Mouse (Mus musculus): ENCODE measurements around the gene Tjp1.

DNA sequence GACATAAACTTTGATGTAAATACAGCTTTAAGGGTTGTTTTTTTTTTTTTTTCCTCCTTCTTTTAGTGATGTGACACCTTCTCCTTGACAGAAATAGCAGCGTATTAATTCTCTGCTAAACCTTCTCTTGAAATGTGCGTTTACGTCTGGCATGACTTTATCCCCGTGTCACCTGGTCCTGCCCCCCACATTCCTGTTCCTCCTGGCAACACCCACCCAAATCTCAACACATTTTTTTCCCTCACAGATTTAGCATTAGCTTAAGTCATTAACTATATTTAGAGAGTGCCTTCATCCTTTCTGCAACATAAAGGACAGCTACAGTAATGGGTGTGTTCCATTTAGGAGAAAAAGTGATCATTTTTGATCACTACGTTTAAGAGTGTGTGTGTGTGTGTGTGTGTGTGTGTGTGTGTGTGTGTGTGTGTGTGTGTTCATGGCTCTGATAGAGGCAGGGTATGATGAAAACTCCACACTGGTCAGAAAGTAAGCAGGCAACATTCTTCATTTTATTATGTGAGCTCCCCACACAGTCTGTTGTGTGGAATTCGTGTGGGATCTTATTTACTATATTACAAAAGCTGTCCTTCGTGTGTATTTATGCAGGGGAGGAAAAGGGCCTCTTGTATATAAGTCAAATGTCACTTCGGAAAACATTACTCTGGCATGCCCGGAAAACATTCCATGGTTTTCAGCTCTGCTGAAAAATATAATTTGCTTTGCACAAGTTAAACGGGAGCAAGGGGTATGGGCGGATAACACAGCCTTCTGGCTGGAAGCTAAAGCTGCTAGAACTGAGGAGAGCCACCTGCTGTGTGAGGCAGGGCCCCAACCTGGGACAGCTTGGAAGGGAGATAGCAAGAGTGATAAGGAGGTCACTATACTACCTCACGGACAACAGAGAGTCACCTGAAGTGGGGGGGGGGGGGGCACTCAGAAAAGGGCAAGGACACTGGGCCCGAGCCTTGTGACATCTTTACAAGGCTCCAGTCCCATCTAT, 113.3 kb downstream of the Tjp1 start:
- TF ChIP-seq CTCF (conservative IDR thresholded peaks at IDR 0.05; ENCODE audit: low read length) = no peak
- TF ChIP-seq NANOG (IDR thresholded peaks at IDR 0.05; ENCODE audit: borderline replicate concordance, low read length) = no peak
